Mouse (Mus musculus): ENCODE measurements around the gene Ski. TPM values are rescaled to one million over a fixed set of nuclear protein-coding genes. Genes with fewer than 3 reads are reported as not detected.

Gene Ski
- polyA plus RNA-seq, 1 experiment from 2014 or later = 59.8 TPM

GRCm38 (mm10) chr4:155222841-155223593 lies 625 bp upstream of the Ski start:
- CTCF ChIA-PET = interaction anchor here (1.1 to 3.7 kb wide), 4 partner anchors 11 to 129 kb away, joined by 3 to 19 read pairs (median 8); partner anchors contain the start of gene Faap20
- POLR2A ChIA-PET = interaction anchor here (0.8 to 4.9 kb wide), 6 partner anchors 10 to 125 kb away, joined by 3 to 28 read pairs (median 4); partner anchors contain the start of gene Faap20
- DNase-seq (ENCODE audit: low read depth, low spot score) (no peak), ATAC-seq (peak; percentile 86)
- no peaks in the 10 kb centered on the region for H3K27me3 ChIP-seq
- TF ChIP-seq CTCF (IDR thresholded peaks at IDR 0.05) = no peak
- in situ Hi-C loops (cut with MboI; ENCODE audit: low pct_unique_long_range_greater_than_20kb) = no loop called here

- ATAC-seq = no peak
- H3K27me3 ChIP-seq = no peaks in the 10 kb centered on the region
- in situ Hi-C loops (cut with MboI; ENCODE audit: low pct_unique_long_range_greater_than_20kb) = no loop called here
- ChIA-PET POLR2A (interaction anchor here (2.0 to 4.9 kb wide), 3 partner anchors 13 to 27 kb away, joined by 12 to 28 read pairs (median 27); partner anchors contain the start of gene Faap20), CTCF (interaction anchor here (1.1 to 1.6 kb wide), 3 partner anchors 14 to 29 kb away, joined by 3 to 4 read pairs (median 3); partner anchors contain the start of gene Faap20)
- DNase-seq (ENCODE audit: low read depth, low spot score) = no peak
- no peak for TF ChIP-seq CTCF (IDR thresholded peaks at IDR 0.05)
These were observed 517 bp downstream of the Ski start for GRCm38 (mm10) chr4:155221599-155222551.

- ATAC-seq (no peak), DNase-seq (ENCODE audit: low read depth, low spot score) (no peak)
- CTCF ChIA-PET = interaction anchor here (1.1 to 1.5 kb wide), 3 partner anchors 28 to 127 kb away, joined by 3 to 4 read pairs (median 4); partner anchors contain the start of gene Faap20
- no peaks in the 10 kb centered on the region for H3K27me3 ChIP-seq
- no peak for TF ChIP-seq CTCF (IDR thresholded peaks at IDR 0.05)
- in situ Hi-C loops (cut with MboI; ENCODE audit: low pct_unique_long_range_greater_than_20kb) = no loop called here
- POLR2A ChIA-PET = interaction anchor here (0.6 to 4.9 kb wide), 6 partner anchors 10 to 114 kb away, joined by 3 to 28 read pairs (median 8); partner anchors contain the start of gene Faap20
These were observed 1.3 kb downstream of the Ski start for GRCm38 (mm10) chr4:155221106-155221505.

GRCm38 (mm10) chr4:155220213-155221100 lies 1.9 kb downstream of the Ski start:
- in situ Hi-C loops (cut with MboI; ENCODE audit: low pct_unique_long_range_greater_than_20kb) = no loop called here
- H3K27me3 ChIP-seq = no peaks in the 10 kb centered on the region
- DNase-seq (ENCODE audit: low read depth, low spot score) = no peak
- ATAC-seq = no peak
- ChIA-PET CTCF (interaction anchor here (1.1 to 1.5 kb wide), 3 partner anchors 29 to 127 kb away, joined by 4 to 5 read pairs (median 4); partner anchors contain the start of gene Faap20), POLR2A (interaction anchor here (0.6 to 4.9 kb wide), 7 partner anchors 9 to 113 kb away, joined by 3 to 28 read pairs (median 4); partner anchors contain the start of gene Faap20)
- TF ChIP-seq CTCF (IDR thresholded peaks at IDR 0.05) = no peak

GRCm38 (mm10) chr4:155219271-155220212 lies 2.9 kb downstream of the Ski start:
- TF ChIP-seq CTCF (IDR thresholded peaks at IDR 0.05) = no peak
- ATAC-seq (no peak), DNase-seq (ENCODE audit: low read depth, low spot score) (no peak)
- POLR2A ChIA-PET = interaction anchor here (1.0 to 4.9 kb wide), 4 partner anchors 16 to 43 kb away, joined by 3 to 28 read pairs (median 16); partner anchors contain the start of gene Faap20
- in situ Hi-C loops (cut with MboI; ENCODE audit: low pct_unique_long_range_greater_than_20kb) = loop anchor here (5.0 kb wide), 2 partner anchors 47 to 82 kb away; no protein-coding TSS in a partner anchor
- no peaks in the 10 kb centered on the region for H3K27me3 ChIP-seq
- CTCF ChIA-PET = interaction anchor here (1.1 to 1.4 kb wide), 3 partner anchors 30 to 126 kb away, joined by 3 to 5 read pairs (median 4); partner anchors contain the start of gene Faap20

GRCm38 (mm10) chr4:155218104-155218732 lies 4.2 kb downstream of the Ski start:
- TF ChIP-seq CTCF (IDR thresholded peaks at IDR 0.05) = no peak
- ATAC-seq (no peak), DNase-seq (ENCODE audit: low read depth, low spot score) (no peak)
- H3K27me3 ChIP-seq = no peaks in the 10 kb centered on the region
- ChIA-PET POLR2A (interaction anchor here (1.0 to 4.9 kb wide), 3 partner anchors 17 to 42 kb away, joined by 3 to 27 read pairs (median 4); no protein-coding TSS in a partner anchor), CTCF (interaction anchor here (0.8 to 1.1 kb wide), 2 partner anchors 31 to 32 kb away, joined by 3 to 4 read pairs; no protein-coding TSS in a partner anchor)
- in situ Hi-C loops (cut with MboI; ENCODE audit: low pct_unique_long_range_greater_than_20kb) = loop anchor here (5.0 kb wide), 2 partner anchors 46 to 81 kb away; no protein-coding TSS in a partner anchor

- CTCF ChIA-PET = interaction anchor here (1.1 to 1.2 kb wide), 2 partner anchors 31 to 32 kb away, joined by 3 to 4 read pairs; partner anchors contain the start of gene Faap20
- POLR2A ChIA-PET = interaction anchor here (0.6 to 1.5 kb wide), 4 partner anchors 10 to 122 kb away, joined by 3 to 6 read pairs (median 4); no protein-coding TSS in a partner anchor
- in situ Hi-C loops (cut with MboI; ENCODE audit: low pct_unique_long_range_greater_than_20kb) = loop anchor here (5.0 kb wide), 2 partner anchors 45 to 80 kb away; no protein-coding TSS in a partner anchor
- ATAC-seq = no peak
- TF ChIP-seq CTCF (IDR thresholded peaks at IDR 0.05) = no peak
- no peaks in the 10 kb centered on the region for H3K27me3 ChIP-seq
- DNase-seq (ENCODE audit: low read depth, low spot score) = no peak
These were observed 4.9 kb downstream of the Ski start for GRCm38 (mm10) chr4:155217241-155218103.

Measured in Patski (cell line).